Mouse (Mus musculus) testis, postnatal 10 days (tissue): ENCODE data around the gene Sdsl.

Experiments used
- DNase-seq: peaks from one replicate; pipeline ENCODE4 v3.0.0; 2021; ENCODE audit warnings: low spot score

The Sdsl gene

GRCm38 (mm10) chr5:120429692-120430091, 42.9 kb downstream of the Sdsl start:
- no peak for DNase-seq

GRCm38 (mm10) chr5:120428990-120429389, 43.6 kb downstream of the Sdsl start:
- DNase-seq, result no peak

- DNase-seq, result no peak
These were observed 44.3 kb downstream of the Sdsl start for GRCm38 (mm10) chr5:120428189-120428838.

- DNase-seq, result no peak
These were observed 45.1 kb downstream of the Sdsl start for GRCm38 (mm10) chr5:120427451-120427938.

GRCm38 (mm10) chr5:120426572-120426971, 46.0 kb downstream of the Sdsl start:
- no peak for DNase-seq

- DNase-seq, result no peak
These were observed 46.9 kb downstream of the Sdsl start for GRCm38 (mm10) chr5:120425711-120426110.

- DNase-seq, result no peak
These were observed 48.0 kb downstream of the Sdsl start for GRCm38 (mm10) chr5:120424657-120425056.

- peak; percentile 92 for DNase-seq
These were observed 48.6 kb downstream of the Sdsl start for GRCm38 (mm10) chr5:120424039-120424438.

- no peak for DNase-seq
These were observed 52.5 kb downstream of the Sdsl start for GRCm38 (mm10) chr5:120420106-120420505.

- no peak for DNase-seq
These were observed 59.2 kb downstream of the Sdsl start for GRCm38 (mm10) chr5:120413436-120413835.

GRCm38 (mm10) chr5:120409385-120410378, 62.9 kb downstream of the Sdsl start:
- no peak for DNase-seq

GRCm38 (mm10) chr5:120408933-120409332, 63.7 kb downstream of the Sdsl start:
- DNase-seq, result no peak
